Mouse (Mus musculus) MEL (cell line): ENCODE results near the gene Sh2b1. TPM values are rescaled to one million over a fixed set of nuclear protein-coding genes. Genes with fewer than 3 reads are reported as not detected.

ENCODE experiments used
- DNase-seq: peaks from one replicate; pipeline ENCODE4 v3.0.0; 2011; ENCODE audit warnings: low read depth, low spot score
- H3K27ac ChIP-seq: 2 replicates; pipeline ENCODE4 v1.5.1; 2012; ENCODE audit warnings: low read depth, mild to moderate bottlenecking, control low read depth, low read length, moderate library complexity; ENCODE audit not compliant: control insufficient read depth
- H3K27me3 ChIP-seq, 2 experiments: fragments of 150-350 bp in 1 of 2; sonication (generic) in 1 of 2; 2 replicates each; pipeline ENCODE4 v1.6.1; 2012; ENCODE audit warnings: low read length in 2 of 2, mild to moderate bottlenecking in 2 of 2, improper control_type of control experiment in 1 of 2, moderate library complexity in 1 of 2; ENCODE audit not compliant: insufficient read depth in 2 of 2, control insufficient read depth in 1 of 2
- H3K36me3 ChIP-seq, 2 experiments: 2 replicates each; pipeline ENCODE4 v1.6.1; 2012 to 2014; ENCODE audit warnings: low read length in 2 of 2, improper control_type of control experiment in 1 of 2, inconsistent platforms in 1 of 2, mild to moderate bottlenecking in 1 of 2; ENCODE audit not compliant: insufficient read depth in 2 of 2, control insufficient read depth in 1 of 2
- H3K4me1 ChIP-seq, 2 experiments: fragments of 150-350 bp in 1 of 2; sonication (generic) in 1 of 2; 2 replicates each; pipeline ENCODE4 v1.6.1; 2012; ENCODE audit warnings: low read length in 2 of 2, improper control_type of control experiment in 1 of 2, mild to moderate bottlenecking in 1 of 2; ENCODE audit not compliant: insufficient read depth in 2 of 2, control insufficient read depth in 1 of 2
- H3K4me3 ChIP-seq, 2 experiments: fragments of 150-350 bp in 1 of 2; sonication (generic) in 1 of 2; 2 replicates each; pipeline ENCODE4 v1.5.1; 2012; ENCODE audit warnings: low read depth in 2 of 2, low read length in 2 of 2, mild to moderate bottlenecking in 2 of 2, moderate library complexity in 2 of 2, control low read depth in 1 of 2, improper control_type of control experiment in 1 of 2; ENCODE audit not compliant: control insufficient read depth in 1 of 2, insufficient read depth in 1 of 2
- H3K79me2 ChIP-seq: 2 replicates; pipeline ENCODE4 v1.6.1; 2012; ENCODE audit warnings: mild to moderate bottlenecking, low read length, moderate library complexity; ENCODE audit not compliant: control insufficient read depth, poor library complexity, insufficient read depth
- H3K9ac ChIP-seq: 2 replicates; pipeline ENCODE4 v1.6.1; 2012; ENCODE audit warnings: low read depth, mild to moderate bottlenecking, control low read depth, low read length, moderate library complexity; ENCODE audit not compliant: control insufficient read depth, poor library complexity, severe bottlenecking
- H3K9me3 ChIP-seq: fragments of 150-350 bp; sonication (generic); replicated peaks from 2 replicates; pipeline ENCODE4 v1.6.1; 2012; ENCODE audit warnings: mild to moderate bottlenecking, low read length, improper control_type of control experiment, moderate library complexity; ENCODE audit not compliant: insufficient read depth
- BHLHE40 ChIP-seq: IDR thresholded peaks from 2 replicates; pipeline ENCODE4 v1.6.1; 2012; ENCODE audit warnings: low read depth, mild to moderate bottlenecking, inconsistent platforms, low read length, improper control_type of control experiment, borderline replicate concordance
- CHD2 ChIP-seq: IDR thresholded peaks from 2 replicates; pipeline ENCODE4 v1.6.1; 2011; ENCODE audit warnings: low read length, improper control_type of control experiment
- CTCF ChIP-seq, 3 experiments: IDR thresholded peaks in 2 of 3; conservative IDR thresholded peaks in 1 of 3; 2 replicates each; pipeline ENCODE4 v1.5.1; 2011 to 2012; ENCODE audit warnings: low read length in 3 of 3, low read depth in 2 of 3, mild to moderate bottlenecking in 2 of 3, improper control_type of control experiment in 1 of 3, inconsistent platforms in 1 of 3, mixed read lengths in 1 of 3, moderate library complexity in 1 of 3; ENCODE audit not compliant: control insufficient read depth in 1 of 3, insufficient read depth in 1 of 3, poor library complexity in 1 of 3, severe bottlenecking in 1 of 3
- E2F4 ChIP-seq: IDR thresholded peaks from 2 replicates; pipeline ENCODE4 v1.6.1; 2011; ENCODE audit warnings: low read depth, low read length, improper control_type of control experiment, borderline replicate concordance
- ELF1 ChIP-seq: IDR thresholded peaks from 2 replicates; pipeline ENCODE4 v1.6.1; 2014; ENCODE audit warnings: low read depth, mild to moderate bottlenecking, inconsistent platforms, low read length, improper control_type of control experiment, moderate library complexity
- EP300 ChIP-seq, 2 experiments: IDR thresholded peaks; 2 replicates each; pipeline ENCODE4 v1.6.1; 2011; ENCODE audit warnings: improper control_type of control experiment in 2 of 2, low read length in 2 of 2, low read depth in 1 of 2, mild to moderate bottlenecking in 1 of 2
- ETS1 ChIP-seq: IDR thresholded peaks from 2 replicates; pipeline ENCODE4 v1.6.1; 2012; ENCODE audit warnings: low read depth, mild to moderate bottlenecking, inconsistent platforms, low read length, improper control_type of control experiment, moderate library complexity
- GABPA ChIP-seq: IDR thresholded peaks from 2 replicates; pipeline ENCODE4 v1.6.1; 2012; ENCODE audit warnings: low read depth, mild to moderate bottlenecking, inconsistent platforms, low read length, improper control_type of control experiment, moderate library complexity
- GATA1 ChIP-seq: IDR thresholded peaks from 2 replicates; pipeline ENCODE4 v1.6.1; 2011; ENCODE audit warnings: low read depth, low read length, improper control_type of control experiment
- HCFC1 ChIP-seq: IDR thresholded peaks from 2 replicates; pipeline ENCODE4 v1.6.1; 2012; ENCODE audit warnings: low read depth, mild to moderate bottlenecking, inconsistent platforms, low read length, improper control_type of control experiment, moderate library complexity
- JUND ChIP-seq: IDR thresholded peaks from 2 replicates; pipeline ENCODE4 v1.6.1; 2011; ENCODE audit warnings: low read depth, mild to moderate bottlenecking, improper control_type of control experiment, low read length
- KAT2A ChIP-seq: conservative IDR thresholded peaks from 2 replicates; pipeline ENCODE4 v1.6.1; 2012; ENCODE audit warnings: low read depth, low read length, improper control_type of control experiment, inconsistent platforms
- MAX ChIP-seq: IDR thresholded peaks from 2 replicates; pipeline ENCODE4 v1.6.1; 2011; ENCODE audit warnings: low read length, improper control_type of control experiment
- MAZ ChIP-seq: IDR thresholded peaks from 2 replicates; pipeline ENCODE4 v1.6.1; 2012; ENCODE audit warnings: low read depth, mild to moderate bottlenecking, inconsistent platforms, low read length, improper control_type of control experiment
- MEF2A ChIP-seq: IDR thresholded peaks from 2 replicates; pipeline ENCODE4 v1.6.1; 2014; ENCODE audit warnings: low read depth, mild to moderate bottlenecking, inconsistent platforms, low read length, improper control_type of control experiment; ENCODE audit not compliant: poor library complexity, insufficient replicate concordance, severe bottlenecking; ENCODE audit errors: extremely low read depth
- MXI1 ChIP-seq: IDR thresholded peaks from 2 replicates; pipeline ENCODE4 v1.6.1; 2011; ENCODE audit warnings: mild to moderate bottlenecking, low read depth, low read length, improper control_type of control experiment
- MYB ChIP-seq: IDR thresholded peaks from 2 replicates; pipeline ENCODE4 v1.6.1; 2011; ENCODE audit warnings: mild to moderate bottlenecking, low read depth, low read length, improper control_type of control experiment
- MYC ChIP-seq: IDR thresholded peaks from 2 replicates; pipeline ENCODE4 v1.6.1; 2011; ENCODE audit warnings: low read depth, mild to moderate bottlenecking, low read length, improper control_type of control experiment, moderate library complexity
- NELFE ChIP-seq: IDR thresholded peaks from 2 replicates; pipeline ENCODE4 v1.6.1; 2011; ENCODE audit warnings: low read depth, low read length, improper control_type of control experiment
- NRF1 ChIP-seq: IDR thresholded peaks from 2 replicates; pipeline ENCODE4 v1.6.1; 2014; ENCODE audit warnings: low read depth, mild to moderate bottlenecking, inconsistent platforms, low read length, improper control_type of control experiment, moderate library complexity; ENCODE audit not compliant: poor library complexity, insufficient read depth, severe bottlenecking
- POLR2A ChIP-seq, 2 experiments: IDR thresholded peaks; 2 replicates each; pipeline ENCODE4 v1.6.1; 2011 to 2012; ENCODE audit warnings: low read length in 2 of 2, mild to moderate bottlenecking in 2 of 2, control low read depth in 1 of 2, improper control_type of control experiment in 1 of 2, low read depth in 1 of 2, moderate library complexity in 1 of 2; ENCODE audit not compliant: control insufficient read depth in 1 of 2, insufficient read depth in 1 of 2, poor library complexity in 1 of 2
- POLR2AphosphoS2 ChIP-seq: IDR thresholded peaks from 2 replicates; pipeline ENCODE4 v1.6.1; 2011; ENCODE audit warnings: low read length, improper control_type of control experiment
- POLR2AphosphoS5 ChIP-seq: IDR thresholded peaks from 2 replicates; pipeline ENCODE4 v1.6.1; 2012; ENCODE audit warnings: low read depth, borderline replicate concordance, mild to moderate bottlenecking, inconsistent platforms, low read length, moderate library complexity, mixed read lengths
- RAD21 ChIP-seq: IDR thresholded peaks from 2 replicates; pipeline ENCODE4 v1.6.1; 2011; ENCODE audit warnings: mild to moderate bottlenecking, low read depth, low read length, improper control_type of control experiment
- SIN3A ChIP-seq: IDR thresholded peaks from 2 replicates; pipeline ENCODE4 v1.6.1; 2012; ENCODE audit warnings: low read length, improper control_type of control experiment, inconsistent platforms
- SMC3 ChIP-seq: IDR thresholded peaks from 2 replicates; pipeline ENCODE4 v1.6.1; 2011; ENCODE audit warnings: low read depth, low read length, improper control_type of control experiment
- TAL1 ChIP-seq: IDR thresholded peaks from 2 replicates; pipeline ENCODE4 v1.6.1; 2012; ENCODE audit warnings: mild to moderate bottlenecking, inconsistent platforms, low read length, moderate library complexity, mixed read lengths
- TBP ChIP-seq: IDR thresholded peaks from 2 replicates; pipeline ENCODE4 v1.8.0; 2011; ENCODE audit warnings: low read depth, low read length, improper control_type of control experiment
- TCF12 ChIP-seq: IDR thresholded peaks from 2 replicates; pipeline ENCODE4 v1.6.1; 2014; ENCODE audit warnings: low read depth, mild to moderate bottlenecking, inconsistent platforms, low read length, improper control_type of control experiment, moderate library complexity
- UBTF ChIP-seq: IDR thresholded peaks from 2 replicates; pipeline ENCODE4 v1.6.1; 2012; ENCODE audit warnings: low read depth, mild to moderate bottlenecking, inconsistent platforms, low read length, improper control_type of control experiment, moderate library complexity, borderline replicate concordance; ENCODE audit not compliant: insufficient read depth
- USF1 ChIP-seq: IDR thresholded peaks from 2 replicates; pipeline ENCODE4 v1.6.1; 2014; ENCODE audit warnings: low read depth, mild to moderate bottlenecking, inconsistent platforms, low read length, improper control_type of control experiment, moderate library complexity
- ZC3H11A ChIP-seq: IDR thresholded peaks from 2 replicates; pipeline ENCODE4 v1.6.1; 2012; ENCODE audit warnings: low read depth, mild to moderate bottlenecking, inconsistent platforms, low read length, improper control_type of control experiment
- ZKSCAN1 ChIP-seq: IDR thresholded peaks from 2 replicates; pipeline ENCODE4 v1.6.1; 2012; ENCODE audit warnings: low read depth, mild to moderate bottlenecking, inconsistent platforms, low read length, improper control_type of control experiment, moderate library complexity
- ZMIZ1 ChIP-seq: IDR thresholded peaks from 2 replicates; pipeline ENCODE4 v1.6.1; 2012; ENCODE audit warnings: low read depth, mild to moderate bottlenecking, inconsistent platforms, low read length, improper control_type of control experiment, moderate library complexity
- polyA plus RNA-seq, 2 experiments: library from polyadenylated mRNA; stranded (reverse) in 1 of 2; unstranded in 1 of 2; fragments of >175 nt in 1 of 2; fragments of >200 nt in 1 of 2; gene quantifications; 2 replicates each; pipeline versions ENCODE4 v1.2.1 to v1.2.4; 2012; ENCODE audit warnings: low replicate concordance in 2 of 2, low read depth in 1 of 2; ENCODE audit not compliant: insufficient read length in 2 of 2, insufficient read depth in 1 of 2, missing spikeins in 1 of 2
- total RNA-seq: library from RNA; depleted of rRNA; stranded (reverse); fragments of 300-350 nt; gene quantifications from 2 replicates; pipeline ENCODE4 v1.2.3, GENCODE M21; 2012; rRNA removed

Gene Sh2b1
- total RNA-seq: 11.8 and 13.1 TPM in 2 replicates
- 10 to 100 TPM in 1 of 2 experiments, not detected in 1; 48.9 TPM for polyA plus RNA-seq

GRCm38 (mm10) chr7:126474993-126475581 is at the start of gene Sh2b1:
Sh2b1 (minus strand) TSS chr7:126475424.
- no peaks in the 10 kb centered on the region for H3K9me3 ChIP-seq
- peak within 1 kb of the TSS; percentile 89 to 90 for H3K4me3 ChIP-seq
- no peaks in the 10 kb centered on the region for H3K27me3 ChIP-seq
- H3K9ac ChIP-seq: peak within 1 kb of the TSS; percentile 93
- H3K27ac ChIP-seq: peak within 1 kb of the TSS; percentile 98
- peaks cover 0 to 22% of the 10 kb centered on the region in 2 experiments; a peak in 2 of 4 replicates for H3K36me3 ChIP-seq
- peaks cover 15 to 30% of the 10 kb centered on the region in 2 experiments for H3K4me1 ChIP-seq
- peak; percentile 97 for DNase-seq
- no peak for TF ChIP-seq UBTF
- TF ChIP-seq TBP: peak; percentile 67
- TF ChIP-seq MYB: no peak
- peak; percentile 46; the same call in 1 of the 2 replicates for TF ChIP-seq POLR2AphosphoS2
- no peak for TF ChIP-seq E2F4
- TF ChIP-seq NRF1: peak; percentile 87
- no peak for TF ChIP-seq JUND
- TF ChIP-seq MAX: peak; percentile 15; the same call in 1 of the 2 replicates
- peak; percentile 79 to 94; a peak in 3 of 4 replicates for TF ChIP-seq POLR2A (IDR thresholded peaks at IDR 0.05; ENCODE audit: control insufficient read depth in 1 of 2, insufficient read depth in 1 of 2, low read depth in 1 of 2, low read length in 2 of 2, poor library complexity in 1 of 2)
- TF ChIP-seq USF1: peak; percentile 29; the same call in 1 of the 2 replicates
- TF ChIP-seq EP300 (IDR thresholded peaks at IDR 0.05; ENCODE audit: low read depth in 1 of 2, low read length in 2 of 2): peak in 1 of 2 experiments; percentile 31; a peak in 1 of 4 replicates
- peak; percentile 59; the same call in 1 of the 2 replicates for TF ChIP-seq KAT2A
- TF ChIP-seq SMC3: no peak
- TF ChIP-seq MYC: peak; percentile 32; the same call in 1 of the 2 replicates
- no peak for TF ChIP-seq BHLHE40
- TF ChIP-seq MXI1: peak; percentile 67
- TF ChIP-seq CHD2: no peak
- TF ChIP-seq ZKSCAN1: no peak
- no peak for TF ChIP-seq TAL1
- peak; percentile 88 for TF ChIP-seq NELFE
- TF ChIP-seq GABPA: 0 out of 2 replicates have a peak, but pooled peaks have one; percentile 46
- no peak for TF ChIP-seq ETS1
- no peak for TF ChIP-seq RAD21
- TF ChIP-seq SIN3A: peak; percentile 84
- no peak for TF ChIP-seq ZC3H11A
- TF ChIP-seq GATA1: no peak
- peak; percentile 61; the same call in 1 of the 2 replicates for TF ChIP-seq MAZ
- no peak; the same call in 1 of the 2 replicates for TF ChIP-seq TCF12
- peak; percentile 89 for TF ChIP-seq HCFC1
- TF ChIP-seq CTCF (IDR thresholded peaks at IDR 0.05 in 2 of 3, conservative IDR thresholded peaks at IDR 0.05 in 1 of 3; ENCODE audit: control insufficient read depth in 1 of 3, insufficient read depth in 1 of 3, low read depth in 2 of 3, low read length in 3 of 3, poor library complexity in 1 of 3, severe bottlenecking in 1 of 3): peak; percentile 7 to 66 (median 58); a peak in 4 of 6 replicates
- TF ChIP-seq MEF2A: 0 out of 2 replicates have a peak, but pooled peaks have one; percentile 33
- no peak for TF ChIP-seq POLR2AphosphoS5
- TF ChIP-seq ZMIZ1: peak; percentile 54; the same call in 1 of the 2 replicates
- TF ChIP-seq ELF1: peak; percentile 87
- peaks cover 19% of the 10 kb centered on the region for H3K79me2 ChIP-seq
